Mouse (Mus musculus): ENCODE measurements around the gene Tpt1.

DNA sequence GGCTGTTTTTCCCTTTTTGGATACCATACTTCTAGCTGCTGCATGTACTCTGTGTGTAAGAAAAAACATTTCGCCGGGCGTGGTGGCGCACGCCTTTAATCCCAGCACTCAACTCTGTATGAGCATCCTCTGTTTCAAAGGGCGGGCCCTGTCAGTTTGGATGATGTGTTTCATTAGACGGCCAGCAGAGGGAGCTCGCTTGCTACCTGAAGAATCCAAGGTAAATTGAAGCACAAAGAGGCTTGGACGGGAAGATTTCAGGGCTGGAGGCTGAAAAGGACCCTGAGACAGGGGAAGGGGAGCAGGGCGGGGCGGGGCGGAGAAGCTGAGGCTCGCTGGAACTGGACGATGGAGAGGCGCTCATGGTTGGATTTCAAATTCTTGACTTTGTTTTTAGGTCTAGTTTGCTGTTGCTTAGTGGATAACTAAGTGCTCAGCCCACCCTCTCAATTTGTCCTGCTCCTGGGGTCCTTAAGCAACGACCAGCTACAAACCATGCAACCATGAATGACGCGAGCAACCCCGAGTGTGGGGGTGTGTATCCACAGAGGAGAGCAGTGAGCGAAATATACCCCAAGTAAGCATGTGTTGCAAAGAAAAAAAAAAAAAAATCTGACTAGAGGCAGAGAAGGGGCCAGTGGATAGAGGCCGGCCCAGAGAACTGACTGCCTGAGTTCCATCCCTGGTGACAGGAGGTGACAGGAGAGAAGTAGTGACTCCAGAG is 31.6 kb downstream of the Tpt1 start:
- TF ChIP-seq CTCF (IDR thresholded peaks at IDR 0.05; ENCODE audit: low read depth) (peak; percentile 89), EP300 (IDR thresholded peaks at IDR 0.05; ENCODE audit: low read depth) (no peak)

Measured in liver, embryonic 14.5 days (tissue).